Mouse (Mus musculus) lung, postnatal 36 days (tissue): ENCODE measurements around the gene Mest.

ENCODE experiments used
- DNase-seq: peaks from one replicate; pipeline ENCODE4 v3.0.0; 2022; ENCODE audit warnings: mixed read lengths

Gene Mest

DNA sequence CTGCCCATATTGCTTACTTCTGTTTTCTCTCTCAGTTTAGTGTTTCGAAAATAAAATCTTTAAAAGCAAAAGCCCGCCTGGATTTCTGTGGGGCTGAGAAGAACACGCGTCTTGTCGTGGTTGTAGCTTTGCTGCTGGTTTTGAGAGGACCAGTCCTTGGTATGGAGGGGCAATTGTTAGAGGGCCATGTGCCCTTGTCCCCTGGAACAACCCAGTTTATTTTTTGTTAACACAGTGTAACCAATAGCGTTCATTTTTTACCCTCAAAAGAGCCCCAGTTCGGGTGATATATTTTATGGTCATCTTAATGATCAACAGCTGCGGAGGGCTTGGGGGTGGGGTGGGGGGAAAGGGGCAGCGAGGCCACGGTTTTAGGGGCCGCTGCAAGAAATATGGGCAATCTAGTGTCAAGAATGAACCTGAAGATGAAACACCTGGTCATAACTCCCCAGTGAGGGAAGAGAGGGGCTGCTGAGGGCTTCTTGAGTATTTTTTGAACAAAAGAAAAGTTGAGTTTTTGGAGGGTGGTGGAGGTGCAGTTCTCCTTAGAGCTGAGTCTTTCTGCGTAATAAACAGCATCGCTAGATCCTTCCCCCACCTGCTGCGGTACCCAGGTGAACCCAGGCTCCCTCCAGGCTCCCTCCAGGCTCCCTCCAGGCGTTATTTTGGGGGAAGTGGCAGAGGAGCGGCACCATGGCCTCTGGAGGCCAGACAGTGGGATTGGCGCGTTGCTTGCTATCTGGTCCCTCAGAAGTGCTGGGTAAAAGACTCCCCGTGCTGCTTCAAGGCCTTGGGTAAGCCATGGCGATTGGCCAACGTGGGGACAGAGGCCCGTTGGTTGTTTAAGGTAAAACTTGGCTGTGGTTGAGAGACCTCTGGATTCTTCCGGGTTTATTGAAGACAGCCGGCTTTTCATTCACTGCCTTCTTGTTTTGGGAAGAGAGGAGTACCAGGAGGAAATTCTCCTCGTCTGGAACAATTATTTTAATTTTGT, 12.7 kb upstream of the Mest start:
- no peak for DNase-seq

DNA sequence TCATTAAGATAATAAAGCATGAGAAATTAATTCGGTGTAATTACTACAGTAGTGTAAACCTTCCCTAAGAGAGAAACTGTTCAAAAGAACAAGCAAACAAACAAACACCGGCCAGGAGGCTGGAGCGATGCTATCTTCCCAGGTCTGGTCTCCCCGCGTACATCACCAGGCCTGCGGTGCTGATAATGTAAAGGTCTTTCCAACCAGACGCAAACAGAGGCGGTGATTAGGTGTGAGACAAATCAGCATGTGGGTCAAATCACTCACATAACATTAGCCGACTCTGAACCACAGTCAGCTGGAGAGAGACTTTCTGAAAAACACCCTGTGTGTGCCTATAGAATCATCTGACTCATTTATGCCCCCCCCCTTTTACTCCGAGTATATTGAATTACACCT, 12.0 kb upstream of the Mest start:
- DNase-seq: no peak

DNA sequence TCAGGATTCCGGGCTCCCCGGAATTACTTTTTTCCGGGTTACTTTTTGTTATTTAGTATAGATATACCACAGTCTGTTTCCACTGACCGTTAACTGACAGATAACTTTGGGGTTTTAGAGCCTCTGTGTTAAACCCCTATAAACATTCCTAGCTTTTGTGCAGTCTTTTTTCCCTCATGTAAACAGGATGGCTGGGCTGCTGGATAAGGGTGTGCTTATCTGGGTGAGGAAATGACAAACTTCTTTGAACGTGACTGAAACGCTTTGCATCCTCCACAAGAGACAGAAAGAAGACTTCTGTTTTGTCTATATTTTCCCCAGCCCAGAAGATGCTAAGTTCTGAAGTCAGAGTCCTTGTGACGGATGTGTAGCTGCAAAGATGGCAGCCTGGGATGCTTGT, 10.9 kb upstream of the Mest start:
- DNase-seq: peak; percentile 68

DNA sequence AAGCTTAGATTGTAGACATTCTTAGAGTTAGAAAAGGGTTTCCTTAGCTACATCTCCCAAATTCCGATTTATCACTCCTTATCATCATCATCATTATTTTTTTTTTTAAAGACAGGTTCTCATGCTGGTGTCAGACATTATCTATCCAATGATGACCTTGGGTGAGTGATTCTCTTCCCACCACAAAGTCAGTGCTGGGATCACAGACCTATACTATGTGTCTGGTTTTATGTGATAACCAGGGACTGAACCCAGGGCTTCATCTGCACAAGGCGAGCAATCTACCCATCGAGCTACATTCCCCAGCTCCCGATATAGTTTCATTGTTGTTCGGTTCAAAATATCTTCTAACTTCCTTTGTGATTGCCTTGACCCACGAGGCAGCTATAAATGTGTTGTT, 9.9 kb upstream of the Mest start:
- DNase-seq: no peak

DNA sequence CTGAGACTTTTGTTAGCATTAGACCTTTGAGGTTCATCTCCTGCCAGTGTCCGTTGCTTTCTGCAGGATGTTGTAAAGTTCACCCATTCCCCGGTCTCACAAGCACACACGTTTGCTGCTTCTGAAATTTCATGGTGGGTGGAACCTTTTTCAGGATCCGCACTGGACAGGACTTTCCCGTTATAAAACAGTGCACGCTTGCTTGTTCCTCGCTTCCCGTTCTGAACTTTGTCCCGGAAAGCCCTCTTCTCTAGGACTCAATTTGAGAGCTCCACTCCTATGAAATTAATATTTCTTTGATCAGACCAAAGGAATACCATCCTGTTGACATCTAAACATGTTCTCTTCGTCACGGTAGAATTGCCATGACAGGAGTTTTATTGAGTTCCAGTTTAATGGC, 9.5 kb upstream of the Mest start:
- no peak for DNase-seq

DNA sequence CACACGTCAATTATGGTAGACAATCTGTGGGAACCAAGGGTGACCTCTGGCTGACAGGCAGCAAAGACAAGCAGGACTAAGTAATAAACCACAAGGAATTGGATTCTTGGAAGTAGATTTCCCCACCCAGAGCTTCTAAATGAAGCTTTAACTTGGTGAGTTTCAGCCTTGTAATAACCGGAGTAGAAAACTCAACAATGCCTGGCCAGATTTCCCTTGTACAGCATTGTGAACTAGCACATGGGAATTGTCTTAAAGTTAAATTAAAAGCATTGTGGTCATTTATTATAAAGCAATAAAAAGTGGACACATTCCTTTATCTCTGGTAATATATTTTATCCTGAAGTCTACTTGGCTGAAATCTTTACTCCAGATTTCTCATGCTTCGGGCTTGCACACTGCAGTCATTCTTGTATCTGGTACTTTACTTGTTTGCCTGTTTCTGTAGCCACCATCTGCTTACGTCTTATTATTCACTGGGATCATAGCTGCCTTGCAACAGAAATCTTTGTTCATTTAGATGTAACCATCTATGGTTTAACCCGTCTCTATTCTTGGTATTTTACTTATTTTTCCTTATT, 8.4 kb upstream of the Mest start:
- no peak for DNase-seq

DNA sequence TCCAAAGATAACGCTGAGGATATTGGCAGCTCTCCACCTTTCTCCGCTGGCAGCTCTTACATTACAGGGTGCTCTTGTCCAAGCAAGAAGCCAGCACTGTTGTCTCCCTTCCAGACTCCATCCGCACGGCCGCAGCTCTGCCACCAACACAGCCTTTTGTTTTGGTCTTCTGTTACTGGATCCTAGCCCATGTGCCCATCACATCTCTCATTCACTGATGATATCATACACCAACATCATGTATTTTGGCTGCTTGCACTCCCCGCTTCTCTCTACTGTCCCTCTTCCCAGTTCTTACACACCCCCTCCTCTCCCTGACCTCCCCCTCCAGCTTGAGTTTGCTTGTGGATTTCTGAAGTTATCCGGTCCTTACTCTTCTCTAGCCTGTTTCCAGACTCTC, 6.6 kb upstream of the Mest start:
- DNase-seq: peak; percentile 61

DNA sequence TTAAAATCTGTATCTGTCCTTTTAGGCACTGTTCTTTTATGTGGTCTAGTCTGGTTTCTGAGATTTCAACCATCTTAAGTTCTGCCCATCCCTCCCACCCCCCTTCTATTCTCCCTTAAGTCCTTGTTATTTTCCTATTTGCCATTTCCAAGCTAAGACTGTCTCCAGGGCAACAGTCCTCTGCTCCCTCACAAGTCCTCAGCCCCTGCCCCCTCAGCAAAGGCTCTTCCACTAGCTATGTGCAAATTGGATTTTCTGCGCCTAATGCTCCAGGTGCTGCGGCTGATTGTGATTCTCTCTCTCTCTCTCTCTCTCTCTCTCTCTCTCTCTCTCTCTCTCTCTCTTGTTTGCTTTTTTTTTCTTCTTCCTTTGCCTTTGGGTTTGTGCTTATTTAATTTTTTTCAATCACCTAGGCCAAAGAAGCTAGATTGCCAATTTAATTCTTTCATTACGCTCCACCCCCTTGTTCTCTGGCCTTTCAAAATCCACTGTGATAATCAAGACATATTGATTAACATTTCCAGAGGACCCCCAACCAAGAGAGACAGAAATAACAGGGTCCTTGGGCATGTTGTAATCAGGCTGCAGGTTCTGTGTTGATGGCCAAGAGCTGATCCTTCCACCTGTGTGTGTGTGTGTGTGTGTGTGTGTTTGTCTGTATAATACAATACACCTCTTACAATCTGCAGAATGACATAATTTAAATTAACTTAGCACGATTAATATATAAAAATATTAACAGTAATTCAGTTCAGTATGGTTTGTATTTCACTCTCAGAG, 772 bp upstream of the Mest start:
- no peak for DNase-seq

DNA sequence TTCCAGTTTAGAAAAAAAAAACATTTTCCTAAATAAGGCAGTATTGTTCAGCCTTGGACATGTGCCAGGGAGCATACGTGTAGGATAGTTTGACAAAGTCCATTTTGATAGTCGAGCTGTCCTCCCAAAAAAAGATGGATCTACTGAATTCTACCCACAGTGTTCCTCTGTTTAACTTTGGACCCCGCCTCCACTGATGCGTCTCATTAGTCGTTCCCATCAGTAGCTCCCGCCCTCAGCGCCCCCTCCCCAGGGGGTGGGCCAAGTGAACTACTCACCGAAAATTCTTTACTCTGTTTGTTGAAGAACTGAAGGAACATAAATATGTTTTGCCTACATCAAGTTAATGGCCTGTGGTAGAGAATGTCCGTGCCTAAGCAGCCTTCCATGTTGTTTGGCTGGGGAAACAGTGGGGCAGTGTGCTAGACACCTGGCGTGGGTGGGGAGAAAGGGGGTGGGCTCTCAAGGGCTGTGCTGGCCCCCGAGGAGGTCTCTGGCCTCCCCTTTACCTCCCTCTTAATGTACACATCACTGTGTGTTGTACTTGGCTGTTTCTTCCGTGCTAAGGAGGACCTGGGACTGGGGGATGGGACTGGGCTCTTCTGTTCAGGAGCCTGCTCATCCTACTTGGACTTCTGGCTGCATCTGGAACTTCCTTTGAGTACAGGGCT, 7.1 kb downstream of the Mest start:
- no peak for DNase-seq

DNA sequence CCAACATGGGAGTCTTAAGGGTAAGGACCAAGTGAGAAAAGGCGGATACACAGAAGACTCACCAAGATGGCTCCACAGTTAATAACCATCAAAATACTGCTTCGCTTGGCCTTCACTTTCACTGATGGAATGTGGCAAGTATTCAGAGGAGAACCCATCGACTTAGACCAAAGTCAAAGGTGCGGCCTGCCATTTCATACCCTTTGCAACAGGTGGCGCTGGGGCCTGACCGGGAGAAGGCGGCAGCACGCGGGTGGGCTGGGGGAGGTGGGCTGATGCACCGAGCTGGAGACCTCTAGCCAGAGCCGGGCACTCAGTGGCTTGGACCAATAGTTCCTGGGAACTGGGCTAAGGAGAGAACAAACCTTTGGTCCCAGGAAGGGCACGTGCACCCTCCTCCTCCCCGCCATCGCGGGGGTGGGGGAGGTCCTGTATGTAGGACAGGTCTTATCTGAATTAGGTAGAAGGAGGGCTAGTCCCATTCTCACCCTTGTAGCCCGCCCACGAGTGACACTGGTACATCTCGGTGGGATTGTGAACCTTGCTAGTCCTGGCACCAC, 9.3 kb downstream of the Mest start:
- DNase-seq: no peak

DNA sequence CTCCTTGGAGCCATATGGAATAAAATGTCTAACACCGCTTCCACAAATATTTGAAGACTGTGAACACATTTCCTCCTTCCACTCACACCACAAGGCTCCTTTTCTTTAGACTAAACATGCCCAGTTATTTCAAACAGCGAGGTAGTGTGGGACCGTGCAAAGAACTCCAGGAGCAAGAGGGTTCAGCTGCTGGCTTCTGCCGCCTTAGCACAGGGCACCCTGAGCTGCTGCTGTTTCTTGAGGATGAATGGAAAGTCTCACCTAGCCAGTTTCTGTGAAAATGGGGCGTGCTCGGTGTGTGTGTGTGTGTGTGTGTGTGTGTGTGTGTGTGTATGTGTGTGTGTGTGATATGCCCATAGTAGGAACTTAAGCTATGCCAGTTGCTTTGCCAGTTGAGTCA, 11.1 kb downstream of the Mest start:
- no peak for DNase-seq

DNA sequence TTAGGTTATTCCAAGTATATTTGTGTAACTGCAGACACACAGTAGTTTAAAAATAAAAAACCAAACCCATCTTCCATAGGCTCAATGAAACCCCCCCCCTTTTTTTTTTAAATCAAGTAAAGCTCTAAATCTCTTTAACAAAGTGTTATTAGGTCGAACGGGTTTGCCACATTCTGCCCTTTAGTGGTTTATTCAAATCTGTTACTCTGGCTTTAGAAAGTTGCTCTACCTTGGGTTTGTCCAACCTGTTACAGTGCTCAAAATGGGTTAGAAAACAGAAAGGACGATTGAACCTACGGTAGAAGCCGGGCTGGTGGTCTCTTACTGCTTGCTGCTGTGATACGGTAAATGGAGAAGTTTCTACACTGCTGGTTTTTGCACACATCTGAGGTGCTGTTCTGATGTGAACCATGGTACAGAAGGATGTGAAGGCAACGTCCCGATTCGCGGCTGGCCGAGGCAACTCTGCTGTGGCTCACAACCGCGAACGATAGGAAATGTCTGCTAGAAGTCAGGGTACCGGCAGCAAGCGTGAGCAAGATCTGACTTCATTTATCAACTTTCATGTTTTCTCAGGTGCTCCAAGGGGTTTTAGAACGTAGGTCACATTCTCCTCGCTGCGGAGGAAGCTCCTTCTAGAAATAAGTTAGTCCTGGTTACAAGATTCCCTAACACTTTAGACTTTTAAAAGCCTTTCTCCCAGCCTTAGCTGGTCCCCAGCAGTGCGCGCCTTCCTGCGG, 11.8 kb downstream of the Mest start:
- DNase-seq: no peak

DNA sequence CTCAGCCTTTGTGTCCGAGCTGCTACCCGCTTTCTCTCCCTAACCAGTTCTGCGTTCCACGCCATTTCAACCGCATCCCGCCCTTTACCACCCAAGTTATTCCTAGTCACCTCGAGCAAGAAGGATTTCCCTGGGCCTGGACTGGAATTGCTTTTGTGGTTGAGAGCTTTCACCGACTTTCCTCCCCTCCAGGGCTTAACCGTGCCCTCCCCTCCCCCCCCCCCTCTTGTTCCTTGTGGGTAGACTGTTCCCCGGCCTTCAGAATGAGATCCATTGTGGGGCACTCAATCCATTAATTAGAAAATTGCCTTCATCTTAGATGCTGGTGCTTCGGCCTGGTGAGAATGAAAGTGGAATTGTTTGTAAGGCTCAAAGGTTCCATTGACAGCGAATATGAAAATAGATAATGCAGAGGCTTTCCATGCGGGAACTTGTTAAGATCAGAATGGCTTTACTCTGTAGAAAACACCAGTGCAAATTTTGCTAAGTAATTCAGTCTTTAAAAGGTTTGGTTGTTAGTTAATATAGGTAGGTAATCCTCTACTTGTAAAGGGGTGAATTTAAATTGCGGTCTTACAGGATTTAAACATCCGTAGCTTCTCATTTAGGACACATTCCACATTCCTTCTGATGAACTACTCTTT, 12.5 kb downstream of the Mest start:
- no peak for DNase-seq

DNA sequence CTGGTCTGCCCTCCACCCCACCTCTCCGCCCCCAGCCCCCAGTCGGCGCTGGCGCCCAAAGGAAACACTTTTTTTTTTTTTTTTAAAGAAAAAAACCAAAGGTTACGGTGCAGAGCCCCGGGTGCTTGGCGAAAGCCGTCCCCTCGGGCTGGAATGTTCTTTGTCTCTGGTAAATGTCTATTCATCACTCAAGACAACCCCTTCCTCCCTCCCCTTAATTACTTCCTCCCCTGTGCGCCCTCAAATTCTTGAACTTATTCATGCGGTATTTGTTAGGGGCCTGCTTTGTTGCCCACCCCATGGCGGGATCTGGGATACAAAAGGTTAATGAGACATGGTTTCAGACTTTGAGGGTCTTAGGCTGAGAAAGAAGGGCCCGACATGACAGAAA, 13.0 kb downstream of the Mest start:
- DNase-seq: no peak

DNA sequence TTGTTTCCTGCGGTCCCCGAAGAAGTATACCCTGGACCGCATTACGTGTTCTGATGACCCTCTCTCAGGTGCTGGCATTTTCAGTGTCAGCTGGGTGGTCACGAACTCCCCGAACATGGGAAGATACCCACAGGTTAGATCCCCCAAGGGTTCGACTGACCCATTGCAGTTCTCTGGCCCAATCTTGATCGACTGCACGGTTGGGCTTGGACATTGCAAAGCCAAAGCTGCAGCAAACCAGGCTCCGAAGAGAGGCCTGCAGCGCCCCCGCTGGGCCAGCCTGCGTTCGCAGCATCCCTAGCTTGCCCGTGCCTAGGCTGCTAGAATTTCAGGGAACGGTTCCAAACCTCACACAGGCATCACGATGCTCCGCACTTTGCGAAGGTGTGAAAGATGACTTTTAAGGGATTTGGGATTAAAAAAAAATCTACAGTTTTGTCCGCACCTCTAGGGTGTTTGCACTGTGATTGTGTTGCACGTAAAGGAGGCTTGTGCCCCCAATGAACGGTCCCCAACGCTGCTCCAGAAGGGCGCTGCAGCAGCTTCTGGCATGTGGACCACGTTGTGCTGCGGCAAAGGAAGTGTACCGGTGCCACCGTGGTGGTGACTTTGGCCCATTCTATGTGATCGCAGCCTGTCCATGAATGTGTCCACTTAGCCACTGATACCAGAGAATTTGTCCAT, 13.7 kb downstream of the Mest start:
- peak; percentile 77 for DNase-seq

DNA sequence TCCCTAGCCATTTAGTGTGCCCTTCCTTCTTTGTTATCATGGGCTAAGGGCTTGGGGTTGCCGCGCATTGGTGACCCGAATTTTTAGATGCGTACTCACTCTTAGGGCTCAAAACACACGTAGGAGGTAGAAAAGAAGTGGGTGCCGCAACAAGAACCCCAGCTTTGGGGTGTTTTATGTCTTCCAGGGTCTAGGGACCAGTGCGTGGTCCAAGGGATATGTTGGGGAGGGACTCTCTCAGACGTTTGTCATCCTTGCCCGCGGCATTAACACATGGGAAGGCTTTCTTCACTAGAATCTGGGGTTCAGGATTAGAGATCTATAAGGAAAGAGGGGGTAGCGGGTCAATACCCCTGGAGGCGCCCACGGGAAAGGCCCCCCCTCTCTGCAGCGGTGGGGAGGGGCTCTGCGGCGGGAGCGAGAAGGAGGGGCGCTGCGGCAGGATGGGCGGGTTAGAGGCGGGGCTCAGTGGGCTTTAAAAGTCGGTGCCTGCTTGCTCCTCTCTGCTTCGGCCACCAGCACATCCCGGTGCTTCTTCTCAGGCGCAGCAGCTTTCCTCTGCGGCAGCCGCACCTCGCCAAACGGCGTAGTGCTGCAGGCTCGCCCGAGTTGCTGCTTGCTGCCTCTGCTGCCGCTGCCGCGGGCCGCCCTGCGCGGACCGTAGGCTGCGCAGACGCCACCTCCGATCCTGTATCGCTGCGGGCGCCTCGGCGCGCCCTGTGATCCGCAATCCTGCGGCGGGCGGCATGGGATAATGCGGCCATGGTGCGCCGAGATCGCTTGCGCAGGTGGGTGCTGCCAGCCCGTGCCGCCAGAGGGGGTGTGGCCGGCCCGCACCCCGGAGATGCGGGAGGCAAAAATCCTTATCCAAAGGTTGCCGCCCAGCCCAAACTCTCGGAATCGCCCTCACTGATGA, 14.5 kb downstream of the Mest start:
- DNase-seq: peak; percentile 63

DNA sequence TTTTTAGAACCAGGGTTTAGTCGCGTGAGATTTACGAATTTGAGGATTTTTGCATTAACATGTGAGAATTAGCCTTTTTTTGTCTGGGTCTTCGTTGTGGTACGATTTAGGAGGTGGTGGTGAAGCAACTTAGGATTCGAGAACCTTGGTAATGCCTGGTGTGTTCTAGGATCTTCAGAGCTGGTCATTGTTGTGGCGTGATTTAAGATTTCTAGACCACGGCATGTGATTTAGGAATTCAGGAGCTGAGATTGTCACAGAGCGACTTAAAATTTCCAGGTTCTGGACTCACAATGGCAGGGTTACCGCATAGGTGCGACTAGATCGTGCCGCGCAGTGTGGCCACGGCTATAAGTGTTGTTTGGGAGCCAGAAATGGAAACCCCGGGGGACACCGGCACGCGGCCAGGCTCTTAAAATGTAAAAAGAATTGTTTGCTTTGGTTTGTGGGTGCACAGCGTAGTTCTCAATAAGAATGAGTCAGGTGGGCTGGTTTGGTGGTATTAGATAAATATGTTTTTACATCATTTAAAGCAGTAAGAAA, 15.2 kb downstream of the Mest start:
- DNase-seq: no peak

DNA sequence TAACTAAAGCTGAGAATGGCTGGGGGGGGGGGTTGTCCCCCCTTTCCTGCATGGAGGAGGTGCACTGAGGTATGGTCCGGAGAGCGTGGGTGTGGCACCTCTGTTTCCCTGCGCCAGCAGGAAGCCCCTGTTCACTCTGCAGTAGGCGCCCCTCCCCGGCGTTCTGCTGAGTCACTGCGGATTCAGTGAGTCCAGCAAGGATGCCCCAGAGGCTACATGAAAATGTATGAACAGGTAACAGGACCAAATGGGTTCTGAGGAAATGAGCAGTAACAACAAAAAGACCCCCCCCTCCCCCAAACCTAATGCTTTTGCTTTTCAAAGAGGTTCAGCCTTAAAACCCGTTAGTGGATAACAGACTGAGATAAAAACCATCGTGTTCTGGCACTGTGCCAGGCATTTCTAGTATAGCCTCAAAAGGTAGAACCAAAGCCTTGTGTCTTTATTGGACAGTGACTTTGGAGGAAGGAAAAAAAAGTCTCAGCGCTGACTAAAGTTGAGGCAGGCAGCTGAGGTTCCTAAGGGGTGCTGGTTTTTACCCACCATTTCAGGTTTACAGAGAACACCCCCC, 15.9 kb downstream of the Mest start:
- peak; percentile 25 for DNase-seq

DNA sequence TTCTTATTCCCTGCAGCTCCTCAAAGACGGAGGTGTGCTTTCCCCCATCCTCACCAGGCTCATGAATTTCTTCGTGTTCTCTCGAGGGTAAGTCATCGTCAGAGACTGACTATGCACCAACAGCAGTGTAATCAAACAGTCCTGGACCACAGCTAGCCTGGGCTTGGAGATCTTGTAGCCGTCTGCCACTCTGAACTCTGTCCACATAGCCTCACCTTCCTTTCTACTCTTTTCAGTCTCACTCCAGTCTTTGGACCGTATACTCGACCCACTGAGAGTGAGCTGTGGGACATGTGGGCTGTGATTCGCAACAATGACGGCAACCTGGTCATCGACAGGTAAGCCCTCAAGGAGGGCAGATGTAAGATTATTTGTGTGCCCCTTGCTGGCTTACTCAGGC, 21.5 kb downstream of the Mest start:
- no peak for DNase-seq
